Mouse (Mus musculus): Measurements from ENCODE around the gene Itgb8.

Itgb8 gene

GRCm38 (mm10) chr12:119238696-119239415 lies at the start of gene Itgb8:
Itgb8 (minus strand) TSS chr12:119238802.
- DNase-seq (ENCODE audit: low spot score in 2 of 2), result peak in 1 of 2 experiments; percentile 30

GRCm38 (mm10) chr12:119276282-119276681 lies 37.7 kb upstream of the Itgb8 start:
- no peak for DNase-seq (ENCODE audit: low spot score in 2 of 2)

- no peak for DNase-seq (ENCODE audit: low spot score in 2 of 2)
Measured at GRCm38 (mm10) chr12:119273605-119274004, 35.0 kb upstream of the Itgb8 start.

- no peak for DNase-seq (ENCODE audit: low spot score in 2 of 2)
Measured at GRCm38 (mm10) chr12:119271964-119272363, 33.4 kb upstream of the Itgb8 start.

GRCm38 (mm10) chr12:119270036-119270435 lies 31.4 kb upstream of the Itgb8 start:
- DNase-seq (ENCODE audit: low spot score in 2 of 2), result no peak

GRCm38 (mm10) chr12:119268723-119269122 lies 30.1 kb upstream of the Itgb8 start:
- no peak for DNase-seq (ENCODE audit: low spot score in 2 of 2)

GRCm38 (mm10) chr12:119264506-119264905 lies 25.9 kb upstream of the Itgb8 start:
- DNase-seq (ENCODE audit: low spot score in 2 of 2), result no peak

GRCm38 (mm10) chr12:119248581-119248980 lies 10.0 kb upstream of the Itgb8 start:
- no peak for DNase-seq (ENCODE audit: low spot score in 2 of 2)

- no peak for DNase-seq (ENCODE audit: low spot score in 2 of 2)
Measured at GRCm38 (mm10) chr12:119241071-119241470, 2.5 kb upstream of the Itgb8 start.

- peak; percentile 68 for DNase-seq (ENCODE audit: low spot score in 2 of 2)
Measured at GRCm38 (mm10) chr12:119237921-119238695, 494 bp downstream of the Itgb8 start.

GRCm38 (mm10) chr12:119237241-119237920 lies 1.2 kb downstream of the Itgb8 start:
- DNase-seq (ENCODE audit: low spot score in 2 of 2), result no peak

GRCm38 (mm10) chr12:119231831-119232230 lies 6.8 kb downstream of the Itgb8 start:
- DNase-seq (ENCODE audit: low spot score in 2 of 2), result no peak

- no peak for DNase-seq (ENCODE audit: low spot score in 2 of 2)
Measured at GRCm38 (mm10) chr12:119230444-119230843, 8.2 kb downstream of the Itgb8 start.

GRCm38 (mm10) chr12:119229601-119230000 lies 9.0 kb downstream of the Itgb8 start:
- no peak for DNase-seq (ENCODE audit: low spot score in 2 of 2)

- DNase-seq (ENCODE audit: low spot score in 2 of 2), result no peak
Measured at GRCm38 (mm10) chr12:119227898-119228297, 10.7 kb downstream of the Itgb8 start.

- DNase-seq (ENCODE audit: low spot score in 2 of 2), result no peak
Measured at GRCm38 (mm10) chr12:119224699-119225098, 13.9 kb downstream of the Itgb8 start.

GRCm38 (mm10) chr12:119219409-119219808 lies 19.2 kb downstream of the Itgb8 start:
- DNase-seq (ENCODE audit: low spot score in 2 of 2), result no peak

GRCm38 (mm10) chr12:119217700-119218265 lies 20.8 kb downstream of the Itgb8 start:
- no peak for DNase-seq (ENCODE audit: low spot score in 2 of 2)

- no peak for DNase-seq (ENCODE audit: low spot score in 2 of 2)
Measured at GRCm38 (mm10) chr12:119215225-119215624, 23.4 kb downstream of the Itgb8 start.

GRCm38 (mm10) chr12:119211533-119211932 lies 27.1 kb downstream of the Itgb8 start:
- DNase-seq (ENCODE audit: low spot score in 2 of 2), result no peak

- no peak for DNase-seq (ENCODE audit: low spot score in 2 of 2)
Measured at GRCm38 (mm10) chr12:119210590-119210989, 28.0 kb downstream of the Itgb8 start.

- no peak for DNase-seq (ENCODE audit: low spot score in 2 of 2)
Measured at GRCm38 (mm10) chr12:119210073-119210425, 28.6 kb downstream of the Itgb8 start.
